Mouse (Mus musculus) neural tube, embryonic 12.5 days (tissue): Measurements from ENCODE around the gene Trio. TPM values are rescaled to one million over a fixed set of nuclear protein-coding genes. Genes with fewer than 3 reads are reported as not detected.

Experiments
- ATAC-seq: fragments of 200-750 bp; cut with Nextera tagmentation; 2 replicates; pipeline ENCODE4 v1.8.0; 2017; ENCODE audit warnings: low read depth, mild to moderate bottlenecking, moderate TSS enrichment, moderate library complexity; ENCODE audit not compliant: low FRiP score
- H3K27ac ChIP-seq: fragments of 300-500 bp; sonication (generic); 2 replicates; pipeline ENCODE4 v1.5.1; 2016
- H3K27me3 ChIP-seq: fragments of 300-500 bp; sonication (generic); replicated peaks from 2 replicates; pipeline ENCODE4 v1.6.1; 2016; ENCODE audit warnings: mild to moderate bottlenecking
- H3K36me3 ChIP-seq: fragments of 300-500 bp; sonication (generic); 2 replicates; pipeline ENCODE4 v1.6.1; 2016; ENCODE audit warnings: mild to moderate bottlenecking
- H3K4me1 ChIP-seq: fragments of 300-500 bp; sonication (generic); 2 replicates; pipeline ENCODE4 v1.6.1; 2016
- H3K4me2 ChIP-seq: fragments of 300-500 bp; sonication (generic); replicated peaks from 2 replicates; pipeline ENCODE4 v1.6.1; 2016; ENCODE audit warnings: mild to moderate bottlenecking
- H3K4me3 ChIP-seq: fragments of 300-500 bp; sonication (generic); 2 replicates; pipeline ENCODE4 v1.5.1; 2016
- H3K9ac ChIP-seq: fragments of 300-500 bp; sonication (generic); 2 replicates; pipeline ENCODE4 v1.6.1; 2016; ENCODE audit warnings: mild to moderate bottlenecking
- H3K9me3 ChIP-seq: fragments of 300-500 bp; sonication (generic); 2 replicates; pipeline ENCODE4 v1.6.1; 2016; ENCODE audit warnings: mild to moderate bottlenecking
- WGBS: fragments of 180-500 bp; shearing (Covaris S2); methylation state at CpG from one replicate; pipeline ENCODE4 v1.1.7; 2016; 5-methylcytosine and 5-hydroxymethylcytosine counted together
- polyA plus RNA-seq: library from polyadenylated mRNA; unstranded; fragments of >200 nt; fragmentation: Nextera tagmentation; extraction: Ambion mirVana; gene quantifications from 2 replicates; pipeline ENCODE4 v1.2.1, GENCODE M21; 2016

Trio gene
- polyA plus RNA-seq, 1 experiment from 2014 or later: 38.1 TPM

DNA sequence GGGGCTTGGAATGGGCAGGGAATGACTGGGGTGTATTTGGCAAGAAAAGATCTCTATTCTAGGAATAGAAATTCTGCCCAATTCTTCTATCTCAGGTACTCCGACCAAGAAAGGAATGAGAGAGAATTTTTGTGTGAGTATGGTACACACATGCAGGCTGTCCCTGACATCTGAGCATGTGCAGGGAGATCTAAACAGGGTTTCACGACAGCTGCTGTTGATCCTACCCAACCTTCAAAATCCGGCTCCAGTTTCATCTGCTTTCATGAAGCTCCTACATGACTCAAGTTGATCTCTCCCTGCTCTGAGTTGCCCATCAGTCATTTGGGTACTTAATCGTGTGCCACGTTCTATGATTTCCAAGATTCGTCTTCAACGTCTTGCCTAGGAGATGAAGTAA lies 3.7 kb upstream of the Trio start:
- ATAC-seq: no peak
- H3K4me2 ChIP-seq: no peak overlapping the region
- H3K4me3 ChIP-seq: no peak overlapping the region
- H3K4me1 ChIP-seq: no peaks in the 10 kb centered on the region; the same call in 1 of the 2 replicates
- H3K27me3 ChIP-seq: no peaks in the 10 kb centered on the region
- no peak overlapping the region for H3K9ac ChIP-seq
- H3K27ac ChIP-seq: no peak overlapping the region
- no peaks in the 10 kb centered on the region for H3K36me3 ChIP-seq
- 92% methylated on average over 7 of the region's 7 CpGs for WGBS
- H3K9me3 ChIP-seq: no peaks in the 10 kb centered on the region

DNA sequence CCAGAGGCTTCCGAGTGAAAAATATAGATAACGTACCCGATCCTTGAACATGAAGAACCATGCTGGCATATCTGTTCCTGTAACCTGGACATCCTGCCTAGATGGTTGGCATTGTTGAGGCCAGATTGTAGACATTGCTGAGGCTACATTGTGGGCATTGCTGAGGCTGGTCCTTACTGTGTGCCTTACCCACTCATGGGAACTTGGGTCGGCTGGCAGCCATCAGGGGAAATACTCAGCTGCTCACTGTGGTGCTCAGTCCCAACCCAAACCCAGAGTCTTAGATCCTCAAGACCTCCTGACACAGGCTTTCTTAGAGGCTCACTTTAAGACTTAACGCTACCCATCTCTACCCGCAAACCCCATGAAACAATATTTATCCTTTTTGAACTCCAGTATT lies 2.9 kb upstream of the Trio start:
- no peak for ATAC-seq
- H3K27me3 ChIP-seq: no peaks in the 10 kb centered on the region
- peaks cover 4% of the 10 kb centered on the region for H3K4me1 ChIP-seq
- 92% methylated on average over 6 of the region's 6 CpGs for WGBS
- no peak overlapping the region for H3K9ac ChIP-seq
- no peak overlapping the region for H3K4me3 ChIP-seq
- no peak overlapping the region for H3K4me2 ChIP-seq
- no peak overlapping the region for H3K27ac ChIP-seq
- H3K36me3 ChIP-seq: no peaks in the 10 kb centered on the region
- no peaks in the 10 kb centered on the region for H3K9me3 ChIP-seq

DNA sequence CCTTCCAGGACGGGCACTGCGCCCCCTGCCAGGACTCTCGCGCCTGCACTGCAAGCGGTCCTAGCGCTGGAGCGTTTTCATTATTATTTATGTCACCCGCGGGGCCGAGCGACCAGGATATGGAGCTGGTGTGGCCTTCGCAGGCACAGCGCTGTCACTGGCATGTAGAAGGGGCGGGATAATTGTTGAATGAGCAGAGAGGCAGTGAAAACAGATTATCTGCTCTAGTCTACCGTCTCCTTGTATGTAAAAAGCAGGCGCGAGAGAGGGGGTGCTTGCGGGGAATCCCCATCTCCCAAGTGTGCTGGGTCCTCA lies 476 bp upstream of the Trio start:
- H3K27me3 ChIP-seq: no peaks in the 10 kb centered on the region
- no peak for ATAC-seq
- H3K9ac ChIP-seq: peak overlapping the region; percentile 39
- under 1% methylated on average over 18 of the region's 18 CpGs for WGBS
- no peaks in the 10 kb centered on the region for H3K9me3 ChIP-seq
- 0 out of 2 replicates have a peak overlapping the region, but pooled peaks have one; percentile 39 for H3K27ac ChIP-seq
- H3K36me3 ChIP-seq: no peaks in the 10 kb centered on the region
- peaks cover 27% of the 10 kb centered on the region for H3K4me1 ChIP-seq
- peak overlapping the region; percentile 92 for H3K4me2 ChIP-seq
- peak overlapping the region; percentile 97 for H3K4me3 ChIP-seq

DNA sequence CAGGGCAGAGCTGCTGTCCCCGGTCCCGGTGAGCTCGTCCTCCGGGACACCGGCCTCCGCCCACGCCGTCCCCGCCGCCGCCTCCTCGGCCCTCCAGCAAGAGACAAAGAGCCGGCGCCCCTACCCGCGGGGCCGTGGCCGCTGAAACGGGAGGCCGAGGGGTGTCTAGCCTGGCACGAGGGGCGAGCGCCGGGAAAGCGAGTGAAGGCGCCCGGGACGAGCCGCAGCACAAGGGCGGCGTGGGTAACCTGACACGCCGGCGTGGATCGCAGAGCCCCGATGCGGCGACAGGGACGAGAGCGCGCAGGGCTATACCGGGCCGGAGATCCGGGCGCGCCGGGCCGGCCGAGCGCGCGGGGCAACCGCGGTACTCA lies 696 bp downstream of the Trio start:
- under 1% methylated on average over 54 of the region's 54 CpGs for WGBS

DNA sequence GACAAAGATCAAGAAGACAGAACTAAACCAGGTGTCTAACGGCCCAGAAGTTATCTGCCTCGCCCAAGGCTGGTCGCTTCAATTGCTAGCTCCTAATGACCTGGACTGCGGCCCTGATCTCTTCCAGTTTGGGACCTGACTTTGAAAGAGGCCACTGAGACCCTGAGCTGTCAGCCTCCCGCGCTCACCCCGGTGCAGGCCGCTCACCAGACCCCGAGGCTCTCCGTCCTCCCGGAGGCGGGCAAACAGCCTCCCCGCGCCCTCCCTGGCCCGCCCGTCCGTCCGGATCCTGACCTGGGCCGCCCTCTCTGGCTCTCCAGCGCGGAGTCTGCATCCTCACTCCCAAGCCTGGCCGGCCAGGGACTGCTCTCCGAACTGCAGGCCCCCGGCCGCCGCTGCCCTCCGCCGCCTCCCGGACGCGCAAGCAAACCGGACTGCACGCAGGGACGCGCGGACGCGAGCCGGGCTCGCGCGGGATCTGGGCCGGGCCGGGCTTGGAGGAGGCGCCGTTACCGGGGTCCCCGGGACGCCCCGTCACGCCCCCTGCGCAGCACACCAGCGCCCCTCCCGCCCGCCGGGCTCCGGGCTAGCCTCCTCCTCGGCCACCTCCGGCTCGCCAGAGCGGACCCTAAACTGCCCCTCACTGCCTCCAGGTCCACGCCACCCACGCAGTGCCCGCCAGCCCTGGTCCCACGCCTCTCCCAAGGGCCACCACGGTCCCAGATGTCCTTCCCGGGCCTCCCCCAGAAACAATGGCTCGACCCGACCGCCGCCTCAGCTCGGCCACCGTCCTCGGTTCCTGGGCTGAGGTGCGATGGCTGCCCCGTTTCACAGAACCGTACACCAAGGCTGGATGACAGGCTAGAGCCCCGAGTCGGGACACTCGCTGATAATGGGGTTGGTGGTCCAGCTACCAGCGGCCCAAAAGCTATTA lies 1.4 kb downstream of the Trio start:
- Histone ChIP-seq H3K4me1 (peaks cover 40% of the 10 kb centered on the region), H3K9me3 (no peaks in the 10 kb centered on the region), H3K36me3 (no peaks in the 10 kb centered on the region), H3K9ac (peak overlapping the region; percentile 98), H3K4me2 (peak overlapping the region; percentile 92), H3K4me3 (peak overlapping the region; percentile 97), H3K27ac (peak overlapping the region; percentile 98), H3K27me3 (no peaks in the 10 kb centered on the region)
- under 1% methylated on average over 81 of the region's 81 CpGs for WGBS
- ATAC-seq: peak; percentile 54

More for the DNA sequence above, 696 bp downstream of the Trio start:
- Histone ChIP-seq H3K9ac (peak overlapping the region; percentile 98), H3K36me3 (no peaks in the 10 kb centered on the region), H3K4me1 (peaks cover 35% of the 10 kb centered on the region), H3K27me3 (no peaks in the 10 kb centered on the region), H3K4me3 (peak overlapping the region; percentile 97), H3K27ac (peak overlapping the region; percentile 98), H3K4me2 (peak overlapping the region; percentile 92), H3K9me3 (no peaks in the 10 kb centered on the region)
- ATAC-seq: peak; percentile 46

DNA sequence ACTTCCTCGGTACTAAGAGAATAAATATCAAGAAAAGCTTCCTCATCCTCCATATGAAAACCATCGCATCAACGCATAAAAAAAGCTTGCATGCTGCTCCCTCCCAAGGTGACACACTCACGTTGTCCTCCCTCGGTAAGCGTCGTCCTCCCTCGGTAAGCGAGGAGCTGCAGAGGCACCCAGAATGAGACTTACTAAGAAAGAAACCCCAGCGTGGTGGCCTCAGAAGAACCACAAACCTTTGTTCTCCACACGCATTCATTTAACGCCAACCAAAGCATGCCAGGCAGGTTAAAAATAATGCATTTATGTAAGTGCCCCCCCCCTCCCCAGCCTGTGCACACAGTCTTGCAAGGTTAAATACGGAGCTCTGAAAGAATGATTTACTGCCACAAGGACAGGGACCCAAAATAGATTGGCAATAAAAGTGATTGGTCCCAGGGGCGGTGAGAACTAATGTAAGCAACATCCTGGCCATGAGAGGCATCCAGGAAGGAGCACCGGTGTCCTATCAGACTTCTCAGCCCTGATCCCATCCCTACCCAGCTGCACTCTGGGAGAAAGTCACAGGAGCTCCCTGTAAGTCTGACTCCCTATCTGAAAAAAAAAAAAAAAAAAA lies 3.9 kb downstream of the Trio start:
- Histone ChIP-seq H3K27ac (no peak overlapping the region), H3K4me2 (peak overlapping the region; percentile 50), H3K27me3 (no peaks in the 10 kb centered on the region), H3K9me3 (no peaks in the 10 kb centered on the region), H3K4me1 (peaks cover 43% of the 10 kb centered on the region), H3K9ac (peak overlapping the region; percentile 13; the same call in 1 of the 2 replicates), H3K4me3 (no peak overlapping the region), H3K36me3 (no peaks in the 10 kb centered on the region)
- WGBS: 6% methylated on average over 15 of the region's 15 CpGs
- no peak for ATAC-seq

DNA sequence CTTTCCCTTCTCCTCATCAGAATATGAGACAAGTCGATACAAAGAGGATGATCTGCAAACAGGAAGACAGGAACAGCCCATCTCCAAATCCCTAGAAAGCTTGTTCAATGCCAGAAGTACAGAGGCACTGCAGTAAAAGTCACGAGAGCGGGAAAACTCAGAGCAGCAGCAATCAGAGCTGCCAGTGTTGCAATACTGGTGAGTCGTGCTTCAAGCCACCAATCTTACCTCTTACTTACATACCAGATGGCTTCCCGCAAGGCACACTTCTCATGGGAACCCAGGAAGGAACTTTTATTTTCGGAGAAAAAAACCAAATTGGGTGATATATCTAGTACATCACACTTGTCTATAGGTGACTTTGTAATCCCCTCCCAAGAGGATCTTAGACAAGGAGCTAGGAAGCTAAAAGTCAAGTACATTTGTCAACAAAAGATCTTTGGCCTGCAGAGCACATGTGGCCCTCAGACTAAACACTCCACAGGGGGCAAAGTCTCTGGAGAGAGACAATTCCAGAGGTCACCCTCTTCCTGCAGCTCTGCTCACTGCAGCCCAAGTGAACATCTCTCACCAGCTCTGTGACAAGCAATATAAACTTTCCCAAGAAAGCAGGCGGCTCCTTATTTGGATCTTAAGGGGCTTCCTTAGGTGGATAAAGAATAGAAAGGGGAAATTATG lies 6.1 kb downstream of the Trio start:
- Histone ChIP-seq H3K9ac (no peak overlapping the region), H3K9me3 (no peaks in the 10 kb centered on the region), H3K4me2 (no peak overlapping the region), H3K36me3 (no peaks in the 10 kb centered on the region), H3K4me1 (peaks cover 46% of the 10 kb centered on the region), H3K27me3 (no peaks in the 10 kb centered on the region), H3K4me3 (no peak overlapping the region), H3K27ac (no peak overlapping the region)
- 68% methylated on average over 7 of the region's 7 CpGs for WGBS
- no peak for ATAC-seq

DNA sequence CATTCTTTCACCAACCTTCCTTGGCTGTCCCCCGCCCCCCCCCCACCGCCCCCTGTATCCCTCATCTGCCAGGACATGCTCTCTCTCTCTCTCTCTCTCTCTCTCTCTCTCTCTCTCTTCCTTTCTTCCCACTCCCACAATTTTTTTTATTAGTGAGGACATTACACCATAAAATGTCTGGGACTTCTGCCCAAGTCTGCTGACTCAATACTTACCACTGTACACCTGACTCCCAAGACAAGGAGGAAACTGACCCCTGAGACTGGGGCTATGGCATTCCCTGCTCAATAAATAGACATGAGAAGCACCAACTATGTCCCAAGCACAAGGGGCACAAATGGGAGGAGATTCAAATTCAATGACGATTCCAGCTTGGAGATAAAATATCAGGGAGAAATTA lies 18.1 kb downstream of the Trio start:
- Histone ChIP-seq H3K4me1 (peaks cover 29% of the 10 kb centered on the region), H3K4me2 (no peak overlapping the region)
- ATAC-seq: no peak

DNA sequence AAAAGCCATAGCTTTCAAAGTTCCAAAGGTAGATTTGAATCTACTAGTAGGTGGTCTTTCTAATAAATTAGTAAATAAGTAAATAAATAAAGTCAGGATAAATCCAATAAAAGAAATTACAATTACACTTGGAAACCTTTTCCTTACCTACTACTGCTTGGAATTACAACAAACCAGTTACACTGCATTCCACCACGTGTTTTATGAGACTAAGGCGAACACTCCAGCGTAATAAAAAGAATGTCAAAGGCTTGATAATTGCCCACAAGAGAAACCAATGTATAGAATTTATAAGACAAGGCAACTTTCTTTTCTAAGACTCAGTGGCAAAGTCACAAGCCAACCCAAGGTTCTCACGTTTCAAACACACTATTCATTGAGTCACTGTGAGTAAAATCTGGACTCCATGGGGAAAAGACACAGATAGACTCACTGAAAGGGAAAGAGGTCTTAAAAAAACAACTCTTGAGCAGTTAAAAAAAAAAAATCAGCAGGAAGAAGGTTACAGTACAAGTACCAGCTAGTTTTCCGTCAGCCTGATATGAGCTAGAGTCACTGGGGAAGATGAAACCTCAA lies 21.4 kb downstream of the Trio start:
- no peak overlapping the region for H3K9ac ChIP-seq
- no peak overlapping the region for H3K27ac ChIP-seq
- WGBS: 32% methylated on average over 5 of the region's 5 CpGs
- H3K4me2 ChIP-seq: no peak overlapping the region
- ATAC-seq: no peak
- no peak overlapping the region for H3K4me3 ChIP-seq
- no peaks in the 10 kb centered on the region for H3K36me3 ChIP-seq
- no peaks in the 10 kb centered on the region for H3K9me3 ChIP-seq
- H3K27me3 ChIP-seq: no peaks in the 10 kb centered on the region
- H3K4me1 ChIP-seq: peaks cover 43% of the 10 kb centered on the region

More for the DNA sequence above, 18.1 kb downstream of the Trio start:
- Histone ChIP-seq H3K9me3 (no peaks in the 10 kb centered on the region), H3K4me3 (no peak overlapping the region), H3K27me3 (no peaks in the 10 kb centered on the region), H3K27ac (no peak overlapping the region), H3K9ac (no peak overlapping the region), H3K36me3 (no peaks in the 10 kb centered on the region)
- 76% methylated on average over 3 of the region's 3 CpGs for WGBS

DNA sequence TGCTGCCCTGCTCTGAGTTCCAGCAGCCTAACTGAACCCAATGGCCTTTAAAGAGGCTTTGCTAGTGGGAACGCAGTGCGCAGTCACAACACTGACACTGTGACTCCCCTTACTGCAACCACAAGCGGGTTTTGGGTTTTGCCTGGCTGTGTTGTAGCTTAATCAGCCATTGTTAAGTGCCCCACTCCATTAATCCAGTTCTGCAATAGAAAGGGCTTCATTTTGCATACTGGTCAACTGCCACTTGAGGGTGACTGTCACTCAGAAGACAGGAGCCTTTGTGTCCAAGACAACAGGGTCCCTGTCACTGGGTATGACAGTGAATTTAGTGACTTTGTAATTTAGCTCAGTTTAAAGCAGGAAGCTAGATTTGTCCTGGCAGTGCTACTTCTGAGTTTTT lies 23.1 kb downstream of the Trio start:
- ATAC-seq: no peak
- no peaks in the 10 kb centered on the region for H3K36me3 ChIP-seq
- H3K9ac ChIP-seq: no peak overlapping the region
- H3K27me3 ChIP-seq: no peaks in the 10 kb centered on the region
- H3K27ac ChIP-seq: no peak overlapping the region
- no peak overlapping the region for H3K4me2 ChIP-seq
- H3K9me3 ChIP-seq: no peaks in the 10 kb centered on the region
- H3K4me3 ChIP-seq: no peak overlapping the region
- peaks cover 52% of the 10 kb centered on the region for H3K4me1 ChIP-seq
- 50% methylated on average over 3 of the region's 3 CpGs for WGBS

DNA sequence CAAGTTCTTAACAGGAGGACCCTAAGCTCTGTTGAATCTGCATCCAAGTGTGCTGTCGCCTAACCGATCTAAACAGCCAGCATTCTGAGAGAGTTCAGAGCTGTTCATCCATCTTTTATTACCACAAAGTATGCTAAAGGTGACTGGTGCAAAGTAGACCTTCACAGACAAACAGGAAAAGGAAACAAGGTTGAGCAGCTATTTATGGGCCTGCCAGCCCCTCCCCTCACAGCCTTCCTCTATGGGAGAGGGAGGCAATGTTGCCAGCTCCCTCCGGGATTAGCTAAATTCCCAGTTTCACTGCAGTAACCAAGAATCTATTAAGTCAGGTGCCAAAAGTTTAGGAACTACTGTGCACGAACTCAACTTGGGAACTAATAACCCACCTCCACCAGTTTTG lies 24.3 kb downstream of the Trio start:
- no peaks in the 10 kb centered on the region for H3K27me3 ChIP-seq
- H3K4me1 ChIP-seq: peaks cover 55% of the 10 kb centered on the region
- no peak overlapping the region for H3K27ac ChIP-seq
- no peak for ATAC-seq
- H3K9ac ChIP-seq: no peak overlapping the region
- no peak overlapping the region for H3K4me2 ChIP-seq
- no peaks in the 10 kb centered on the region for H3K9me3 ChIP-seq
- H3K36me3 ChIP-seq: no peaks in the 10 kb centered on the region
- H3K4me3 ChIP-seq: no peak overlapping the region
- WGBS: 40% methylated on average over 4 of the region's 4 CpGs
